Mouse (Mus musculus): ENCODE measurements around the gene Odf3b.

DNA sequence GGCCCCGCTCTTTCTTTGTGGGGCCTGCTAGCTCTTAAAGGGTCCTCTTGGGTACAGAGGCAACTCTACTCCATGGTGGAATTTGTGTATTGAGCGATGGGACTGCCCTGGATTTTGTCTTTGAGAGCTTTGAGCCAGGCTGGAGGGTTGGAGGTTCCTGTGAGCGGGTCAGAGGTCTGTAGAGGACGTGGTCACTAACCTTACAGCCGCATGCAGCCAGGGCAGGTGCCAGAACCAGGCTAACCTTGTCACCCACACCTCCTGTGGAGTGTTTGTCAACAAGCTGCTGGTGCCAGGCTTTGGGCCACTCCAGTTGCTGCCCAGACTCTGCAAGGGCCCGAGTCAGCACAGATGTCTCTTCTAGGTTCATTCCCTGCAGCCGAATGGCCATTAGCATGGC is 3.0 kb downstream of the Odf3b start:
- TF ChIP-seq CTCF (IDR thresholded peaks at IDR 0.05; ENCODE audit: control insufficient read depth, insufficient read depth, insufficient read length) (no peak), MYOG (IDR thresholded peaks at IDR 0.05; ENCODE audit: control insufficient read depth, extremely low read depth, insufficient read length) (no peak), MAX (IDR thresholded peaks at IDR 0.05) (no peak), USF1 (IDR thresholded peaks at IDR 0.05; ENCODE audit: low read depth) (no peak), CEBPB (IDR thresholded peaks at IDR 0.05; ENCODE audit: low read depth) (no peak), FOSL1 (IDR thresholded peaks at IDR 0.05; ENCODE audit: insufficient read depth, low read length, poor library complexity, severe bottlenecking) (no peak), MYOD1 (IDR thresholded peaks at IDR 0.05; ENCODE audit: control insufficient read depth, insufficient read length, low read depth) (no peak)

Measured in C2C12 (cell line).